Mouse (Mus musculus): ENCODE measurements around the gene Ackr2.

GRCm38 (mm10) chr9:121923443-121923842 is 25.3 kb downstream of the Ackr2 start:
- no peak for TF ChIP-seq CTCF (IDR thresholded peaks at IDR 0.05)
- no peak for TF ChIP-seq POLR2A (IDR thresholded peaks at IDR 0.05; ENCODE audit: insufficient read depth, low read depth, low read length)

All from heart, adult 2 months (tissue).